Mouse (Mus musculus): Measurements from ENCODE around the gene Rbm44.

The Rbm44 gene

GRCm38 (mm10) chr1:91176871-91177270 is 32.0 kb downstream of the Rbm44 start:
- in situ Hi-C loops (cut with MboI, MseI) = no loop called here

DNA sequence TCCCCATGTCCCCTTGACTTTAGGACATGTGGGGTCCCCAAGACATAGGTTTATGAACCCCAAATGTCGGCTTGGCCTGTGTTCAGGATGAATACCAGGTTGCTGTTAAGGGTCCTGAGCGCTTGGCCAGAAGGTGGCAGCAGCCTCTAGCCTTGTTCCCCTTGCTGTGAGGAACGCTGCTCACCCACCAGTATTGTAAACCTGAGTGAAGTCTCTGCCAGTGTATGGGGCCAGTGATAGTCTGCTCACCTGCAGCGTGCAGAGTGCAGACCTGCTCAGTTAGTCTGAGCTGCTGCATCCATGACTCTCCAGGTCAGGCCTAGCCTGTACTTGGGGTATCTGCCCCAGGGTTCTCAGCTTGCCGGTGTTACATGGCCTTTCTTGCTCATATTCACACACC is 34.2 kb downstream of the Rbm44 start:
- in situ Hi-C loops (cut with MboI, MseI) = no loop called here

- in situ Hi-C loops (cut with MboI, MseI) = loop anchor here (5.0 kb wide), 1 partner anchor 63 kb away; no protein-coding TSS in a partner anchor
Measured at GRCm38 (mm10) chr1:91179533-91180173, 34.8 kb downstream of the Rbm44 start, which contains the start of gene Ramp1. Gene Ramp1, plus strand, starts transcription at chr1:91179822.

DNA sequence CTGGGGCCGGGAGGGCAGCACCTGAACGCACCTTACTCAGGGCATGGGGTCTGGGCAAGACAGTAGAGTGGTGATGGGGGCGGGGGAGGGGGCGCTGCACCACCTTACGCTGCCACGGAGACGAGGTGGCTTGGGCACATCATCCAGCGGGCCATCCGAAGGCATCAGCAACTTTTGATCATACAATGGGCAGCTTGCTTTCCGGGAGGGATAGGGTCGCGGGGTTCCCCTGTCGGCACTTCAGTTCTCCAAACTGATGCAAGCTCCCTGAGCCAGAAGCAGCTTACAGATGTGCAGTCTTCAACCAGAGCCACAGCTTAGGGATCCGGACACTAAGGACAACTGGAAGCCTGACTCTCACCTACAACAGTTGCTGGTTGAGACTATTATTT is 35.3 kb downstream of the Rbm44 start:
- in situ Hi-C loops (cut with MboI, MseI) = loop anchor here (5.0 kb wide), 1 partner anchor 62 kb away; no protein-coding TSS in a partner anchor

DNA sequence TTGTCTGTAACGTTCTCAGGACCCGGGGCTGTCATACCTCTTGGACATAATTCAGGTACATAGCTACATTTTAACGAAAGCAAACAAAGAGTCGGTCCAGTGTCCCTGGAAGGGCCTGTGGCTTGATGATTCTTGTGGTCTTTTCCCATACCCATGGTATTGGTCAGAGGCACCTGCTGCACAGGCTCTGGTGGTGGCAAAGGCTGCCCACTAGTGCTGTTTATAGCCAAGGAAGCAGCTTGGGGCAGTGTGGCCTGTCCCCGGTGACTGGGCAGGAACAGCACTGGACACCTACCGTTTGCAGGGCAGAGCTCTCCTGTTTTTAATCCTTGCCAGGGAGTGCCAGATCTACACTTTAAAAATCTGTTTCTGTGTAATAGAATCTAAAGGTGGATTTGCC is 35.8 kb downstream of the Rbm44 start:
- in situ Hi-C loops (cut with MboI, MseI) = loop anchor here (5.0 kb wide), 1 partner anchor 62 kb away; no protein-coding TSS in a partner anchor

DNA sequence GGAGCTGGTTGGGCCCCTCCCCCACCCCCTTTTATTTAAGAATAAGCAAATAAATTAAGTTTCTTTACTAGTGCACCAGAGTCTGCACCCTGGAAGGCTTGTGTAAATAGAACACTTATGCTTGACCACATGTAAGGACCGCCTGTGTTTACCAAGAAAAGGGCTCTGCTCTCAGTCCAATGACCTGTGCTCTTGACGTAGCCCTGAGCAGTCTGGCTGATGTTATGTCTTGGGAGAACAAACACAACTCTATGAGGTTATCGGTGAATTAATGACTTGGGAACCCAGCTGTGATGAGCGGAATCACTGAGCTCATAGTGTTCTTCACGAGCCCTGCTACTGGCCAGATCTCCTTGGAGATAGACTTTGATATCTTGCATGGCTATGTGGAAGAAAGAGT is 36.4 kb downstream of the Rbm44 start:
- in situ Hi-C loops (cut with MboI, MseI) = loop anchor here (5.0 kb wide), 1 partner anchor 61 kb away; no protein-coding TSS in a partner anchor

GRCm38 (mm10) chr1:91181784-91182450 is 37.0 kb downstream of the Rbm44 start:
- in situ Hi-C loops (cut with MboI, MseI) = loop anchor here (5.0 kb wide), 1 partner anchor 60 kb away; no protein-coding TSS in a partner anchor

- in situ Hi-C loops (cut with MboI, MseI) = loop anchor here (5.0 kb wide), 1 partner anchor 59 kb away; no protein-coding TSS in a partner anchor
Measured at GRCm38 (mm10) chr1:91183305-91183704, 38.4 kb downstream of the Rbm44 start.

- in situ Hi-C loops (cut with MboI, MseI) = no loop called here
Measured at GRCm38 (mm10) chr1:91186677-91187076, 41.8 kb downstream of the Rbm44 start.

DNA sequence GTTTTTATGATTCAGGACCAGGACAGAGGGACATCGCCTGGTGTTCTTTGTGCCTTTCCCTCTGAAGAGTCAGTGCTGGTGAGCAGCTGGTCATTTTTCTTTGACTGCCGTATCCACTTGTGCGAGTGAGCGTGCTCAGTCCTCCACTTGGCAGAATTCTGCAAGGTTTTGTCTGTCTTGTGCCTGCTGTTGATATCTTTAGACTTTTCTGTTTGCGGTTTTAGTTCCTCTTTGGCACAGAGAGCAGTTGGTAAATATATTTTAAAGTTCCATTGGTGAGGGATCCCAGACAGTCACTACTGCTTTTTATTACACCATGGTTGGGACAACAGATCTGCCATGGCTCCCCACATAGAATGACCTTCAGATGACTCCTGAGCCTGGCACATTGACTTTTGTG is 42.4 kb downstream of the Rbm44 start:
- in situ Hi-C loops (cut with MboI, MseI) = no loop called here

GRCm38 (mm10) chr1:91187786-91188640 is 43.1 kb downstream of the Rbm44 start:
- in situ Hi-C loops (cut with MboI, MseI) = no loop called here

- in situ Hi-C loops (cut with MboI, MseI) = no loop called here
Measured at GRCm38 (mm10) chr1:91188851-91189460, 44.1 kb downstream of the Rbm44 start.

DNA sequence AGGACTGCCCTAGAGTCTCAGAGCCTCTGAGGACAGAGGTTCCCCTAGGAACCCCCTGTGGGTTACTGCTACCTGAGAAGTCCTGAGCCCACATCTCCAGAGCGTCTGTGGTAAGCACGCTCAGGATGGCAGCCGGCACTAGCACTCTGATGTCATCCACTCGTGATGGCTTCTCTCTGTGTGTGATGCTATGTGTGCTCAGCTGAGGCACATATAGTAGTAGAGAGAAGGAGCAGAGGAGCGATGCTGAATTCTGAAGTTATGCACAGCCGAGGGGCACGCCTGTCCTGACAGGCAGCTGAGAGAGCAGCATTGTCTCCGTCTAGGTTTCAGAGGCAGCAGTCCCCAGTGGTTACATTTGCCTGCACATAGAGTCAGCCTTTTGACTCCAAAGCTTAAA is 47.3 kb downstream of the Rbm44 start:
- in situ Hi-C loops (cut with MboI, MseI) = no loop called here

DNA sequence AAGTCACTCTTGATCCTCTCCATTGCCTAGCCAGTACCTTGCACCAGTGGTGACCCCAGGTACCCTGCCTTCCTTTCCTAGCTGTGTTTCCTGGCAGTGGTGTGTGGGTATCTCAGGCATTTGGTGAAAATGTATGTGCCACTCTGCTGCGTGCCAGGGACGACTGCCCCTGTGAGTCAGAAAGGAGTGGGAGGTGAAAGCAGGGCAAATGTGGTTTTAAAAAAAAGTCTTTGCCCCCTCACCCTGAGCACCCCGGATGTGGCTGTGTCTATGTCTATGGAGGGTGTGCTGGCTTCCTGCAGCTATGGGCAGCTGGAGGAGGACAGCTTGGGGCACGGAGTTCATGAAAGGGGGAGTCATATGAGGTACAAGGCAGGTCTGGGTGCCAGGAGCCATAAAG is 48.4 kb downstream of the Rbm44 start:
- in situ Hi-C loops (cut with MboI, MseI) = no loop called here

- in situ Hi-C loops (cut with MboI, MseI) = no loop called here
Measured at GRCm38 (mm10) chr1:91193680-91194079, 48.8 kb downstream of the Rbm44 start.

DNA sequence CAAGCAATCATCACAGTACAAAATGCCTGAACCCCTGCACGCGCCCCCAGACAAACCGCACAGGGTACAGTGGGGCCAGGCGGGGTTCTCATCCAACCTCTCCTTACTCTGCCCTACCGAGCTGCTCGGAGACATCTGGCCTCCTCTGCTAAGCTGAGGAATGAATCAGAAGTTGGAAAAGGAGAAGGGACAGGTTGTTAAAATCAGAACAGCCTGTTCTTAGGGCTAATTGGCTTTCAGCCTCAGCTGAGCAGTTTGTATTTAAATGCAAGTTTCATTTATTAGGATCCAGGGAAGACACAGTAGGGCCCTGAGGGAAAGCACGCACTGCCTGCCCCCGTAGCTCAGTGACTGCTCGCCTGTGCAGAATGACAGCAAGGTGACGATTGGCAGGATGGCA is 54.9 kb downstream of the Rbm44 start:
- in situ Hi-C loops (cut with MboI, MseI) = loop anchor here (10.0 kb wide), 1 partner anchor 1745 kb away; no protein-coding TSS in a partner anchor

DNA sequence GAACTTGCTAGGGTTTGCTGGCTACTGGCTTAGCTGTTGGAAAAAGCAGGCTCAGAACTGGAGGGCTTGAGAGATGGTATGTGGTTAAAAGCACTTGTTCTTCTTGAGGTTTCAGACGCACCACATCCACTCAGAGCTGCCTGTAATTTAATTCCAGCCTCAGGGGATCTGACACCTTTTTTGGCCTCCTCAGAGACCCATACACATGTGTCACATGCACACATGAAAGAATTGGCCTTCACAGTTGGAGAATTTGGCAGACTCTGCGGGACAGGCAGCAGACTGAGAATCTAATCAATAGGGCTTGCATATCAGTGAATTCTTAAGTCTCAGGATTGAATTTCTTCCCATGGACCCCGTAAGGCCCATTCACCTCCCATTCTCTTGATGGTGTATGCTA is 56.2 kb downstream of the Rbm44 start:
- in situ Hi-C loops (cut with MboI, MseI) = loop anchor here (10.0 kb wide), 1 partner anchor 1744 kb away; no protein-coding TSS in a partner anchor

DNA sequence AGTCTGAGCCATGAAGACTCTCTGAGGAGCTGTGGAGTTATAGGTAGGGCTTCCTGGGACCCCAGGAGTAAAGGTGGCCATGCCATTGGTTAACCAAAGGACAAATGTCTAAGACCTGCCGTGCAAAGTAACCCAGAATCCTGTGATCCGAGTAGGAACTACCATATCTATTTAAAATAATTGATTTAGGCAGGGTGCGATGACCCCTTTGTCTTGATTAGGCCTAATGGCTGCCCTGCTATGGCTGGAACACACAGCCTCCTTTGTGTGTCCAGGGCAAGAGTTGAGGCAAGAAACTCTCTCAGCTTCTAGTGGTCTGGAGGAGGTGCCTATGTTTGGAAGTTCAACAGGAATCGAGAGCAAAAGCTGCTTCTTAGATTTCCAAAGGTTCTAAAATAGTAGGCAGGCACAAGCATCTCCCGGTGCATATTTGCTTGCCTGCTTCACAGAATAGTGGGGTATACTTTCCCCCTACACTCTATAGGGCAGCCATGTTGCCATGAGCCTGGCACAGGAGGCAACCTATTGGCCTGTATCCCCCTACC is 59.4 kb downstream of the Rbm44 start:
- in situ Hi-C loops (cut with MboI, MseI) = loop anchor here (10.0 kb wide), 1 partner anchor 1741 kb away; no protein-coding TSS in a partner anchor

GRCm38 (mm10) chr1:91205651-91206050 is 60.8 kb downstream of the Rbm44 start:
- in situ Hi-C loops (cut with MboI, MseI) = loop anchor here (10.0 kb wide), 1 partner anchor 1739 kb away; no protein-coding TSS in a partner anchor

GRCm38 (mm10) chr1:91206336-91206735 is 61.4 kb downstream of the Rbm44 start:
- in situ Hi-C loops (cut with MboI, MseI) = loop anchor here (10.0 kb wide), 1 partner anchor 1738 kb away; no protein-coding TSS in a partner anchor

DNA sequence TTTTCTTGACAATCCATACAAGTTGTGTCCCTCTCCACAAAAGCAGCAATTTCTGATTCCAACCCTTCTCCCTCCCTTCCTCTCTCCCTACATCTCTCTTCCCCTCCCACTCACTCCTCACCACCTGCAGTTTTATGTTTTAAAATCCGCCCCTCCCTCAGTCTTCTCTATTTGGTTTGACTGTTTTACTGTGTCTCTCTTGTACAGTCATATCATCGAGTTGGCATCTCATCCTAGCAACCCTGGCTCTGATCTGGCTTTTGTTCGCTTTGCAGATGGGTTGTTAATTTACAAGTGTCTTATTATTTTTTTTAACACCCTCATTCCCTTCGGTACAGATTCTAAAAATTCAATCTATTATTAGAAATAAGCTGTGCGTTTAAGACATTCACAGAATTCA is 62.0 kb downstream of the Rbm44 start:
- in situ Hi-C loops (cut with MboI, MseI) = loop anchor here (10.0 kb wide), 1 partner anchor 1738 kb away; no protein-coding TSS in a partner anchor

Data from regulatory T cell (primary cell).